Mouse (Mus musculus) lung, embryonic 16.5 days (tissue): ENCODE results near the gene Slc25a17. TPM values are rescaled to one million over a fixed set of nuclear protein-coding genes. Genes with fewer than 3 reads are reported as not detected.
A peak's percentile ranks its signal among the peaks of the same experiment; 100 is the strongest.

Source experiments
- ATAC-seq: fragments of 200-750 bp; cut with Nextera tagmentation; 2 replicates; pipeline ENCODE4 v1.8.0; 2017; ENCODE audit warnings: low read depth, mild to moderate bottlenecking, moderate library complexity
- H3K27ac ChIP-seq: fragments of 300-500 bp; sonication (generic); 2 replicates; pipeline ENCODE4 v1.5.1; 2014; ENCODE audit warnings: mild to moderate bottlenecking, control low read depth, low read length
- H3K27me3 ChIP-seq: fragments of 300-500 bp; sonication (generic); 2 replicates; pipeline ENCODE4 v1.6.1; 2014; ENCODE audit warnings: low read depth, low read length, mixed read lengths; ENCODE audit not compliant: control insufficient read depth, insufficient read depth
- H3K36me3 ChIP-seq: fragments of 300-500 bp; sonication (generic); 2 replicates; pipeline ENCODE4 v1.6.1; 2014; ENCODE audit warnings: low read length; ENCODE audit not compliant: control insufficient read depth, insufficient read depth
- H3K4me1 ChIP-seq: fragments of 300-500 bp; sonication (generic); replicated peaks from 2 replicates; pipeline ENCODE4 v1.6.1; 2014; ENCODE audit warnings: low read length, mixed read lengths; ENCODE audit not compliant: control insufficient read depth, insufficient read depth
- H3K4me2 ChIP-seq: fragments of 300-500 bp; sonication (generic); 2 replicates; pipeline ENCODE4 v1.6.1; 2014; ENCODE audit warnings: low read depth, low read length, control low read depth
- H3K4me3 ChIP-seq: fragments of 300-500 bp; sonication (generic); 2 replicates; pipeline ENCODE4 v1.5.1; 2014; ENCODE audit warnings: mild to moderate bottlenecking, low read length, control low read depth
- H3K9ac ChIP-seq: fragments of 300-500 bp; sonication (generic); 2 replicates; pipeline ENCODE4 v1.6.1; 2014; ENCODE audit warnings: low read length, control low read depth
- H3K9me3 ChIP-seq: fragments of 300-500 bp; sonication (generic); 2 replicates; pipeline ENCODE4 v1.6.1; 2016; ENCODE audit warnings: low read length; ENCODE audit not compliant: control insufficient read depth
- WGBS: fragments of 180-500 bp; shearing (Covaris S2); extraction: QIAGEN DNeasy Blood & Tissue Kit; methylation state at CpG from one replicate; pipeline ENCODE4 v1.1.7; 2014; 5-methylcytosine and 5-hydroxymethylcytosine counted together
- polyA plus RNA-seq: library from polyadenylated mRNA; unstranded; fragments of >200 nt; fragmentation: Nextera tagmentation; extraction: Ambion mirVana; gene quantifications from 2 replicates; pipeline ENCODE4 v1.2.1, GENCODE M21; 2015

Gene Slc25a17
- polyA plus RNA-seq, 1 experiment from 2014 or later, result 111 TPM

GRCm38 (mm10) chr15:81378845-81379244 lies 18.2 kb upstream of the Slc25a17 start:
- no peak overlapping the region for H3K4me2 ChIP-seq
- ATAC-seq, result no peak
- WGBS, result 85% methylated on average over 2 of the region's 2 CpGs
- no peaks in the 10 kb centered on the region for H3K27me3 ChIP-seq
- no peak overlapping the region for H3K9ac ChIP-seq
- no peaks in the 10 kb centered on the region for H3K4me1 ChIP-seq
- no peak overlapping the region for H3K4me3 ChIP-seq
- H3K36me3 ChIP-seq, result peaks cover 25% of the 10 kb centered on the region
- no peak overlapping the region for H3K27ac ChIP-seq
- no peaks in the 10 kb centered on the region for H3K9me3 ChIP-seq

GRCm38 (mm10) chr15:81374621-81375020 lies 14.0 kb upstream of the Slc25a17 start:
- ATAC-seq, result no peak
- Histone ChIP-seq H3K4me1 (no peaks in the 10 kb centered on the region), H3K4me2 (no peak overlapping the region), H3K4me3 (no peak overlapping the region), H3K27me3 (no peaks in the 10 kb centered on the region), H3K9me3 (no peaks in the 10 kb centered on the region), H3K27ac (no peak overlapping the region), H3K36me3 (peaks cover 30% of the 10 kb centered on the region), H3K9ac (no peak overlapping the region)
- WGBS, result 87% methylated on average over 11 of the region's 11 CpGs

- ATAC-seq, result no peak
- no peaks in the 10 kb centered on the region for H3K9me3 ChIP-seq
- H3K36me3 ChIP-seq, result peaks cover 46% of the 10 kb centered on the region
- WGBS, result 71% methylated on average over 1 of the region's 1 CpGs
- H3K4me2 ChIP-seq, result no peak overlapping the region
- no peak overlapping the region for H3K9ac ChIP-seq
- H3K4me3 ChIP-seq, result no peak overlapping the region
- no peaks in the 10 kb centered on the region for H3K27me3 ChIP-seq
- H3K4me1 ChIP-seq, result no peaks in the 10 kb centered on the region
- no peak overlapping the region for H3K27ac ChIP-seq
Observed at GRCm38 (mm10) chr15:81370356-81370755, 9.7 kb upstream of the Slc25a17 start.

- Histone ChIP-seq H3K4me1 (no peaks in the 10 kb centered on the region), H3K27me3 (no peaks in the 10 kb centered on the region), H3K4me2 (no peak overlapping the region), H3K27ac (no peak overlapping the region), H3K9ac (no peak overlapping the region), H3K4me3 (no peak overlapping the region), H3K9me3 (no peaks in the 10 kb centered on the region), H3K36me3 (peaks cover 45% of the 10 kb centered on the region)
- no peak for ATAC-seq
- 88% methylated on average over 1 of the region's 1 CpGs for WGBS
Observed at GRCm38 (mm10) chr15:81368601-81369000, 8.0 kb upstream of the Slc25a17 start.

GRCm38 (mm10) chr15:81366241-81366640 lies 5.6 kb upstream of the Slc25a17 start:
- ATAC-seq, result no peak
- Histone ChIP-seq H3K4me1 (peaks cover 2% of the 10 kb centered on the region), H3K9me3 (no peaks in the 10 kb centered on the region), H3K4me3 (no peak overlapping the region), H3K27ac (no peak overlapping the region), H3K4me2 (no peak overlapping the region), H3K9ac (no peak overlapping the region), H3K36me3 (peaks cover 46% of the 10 kb centered on the region), H3K27me3 (no peaks in the 10 kb centered on the region)
- 70% methylated on average over 4 of the region's 4 CpGs for WGBS

- no peak overlapping the region for H3K4me2 ChIP-seq
- peaks cover 37% of the 10 kb centered on the region for H3K36me3 ChIP-seq
- peaks cover 5% of the 10 kb centered on the region for H3K4me1 ChIP-seq
- no peak overlapping the region for H3K27ac ChIP-seq
- no peak for ATAC-seq
- H3K9ac ChIP-seq, result no peak overlapping the region
- no peak overlapping the region for H3K4me3 ChIP-seq
- no peaks in the 10 kb centered on the region for H3K9me3 ChIP-seq
- 77% methylated on average over 8 of the region's 8 CpGs for WGBS
- no peaks in the 10 kb centered on the region for H3K27me3 ChIP-seq
Observed at GRCm38 (mm10) chr15:81365246-81365645, 4.6 kb upstream of the Slc25a17 start.

GRCm38 (mm10) chr15:81364271-81364670 lies 3.7 kb upstream of the Slc25a17 start:
- ATAC-seq, result no peak
- WGBS, result 80% methylated on average over 1 of the region's 1 CpGs
- peaks cover 15% of the 10 kb centered on the region for H3K4me1 ChIP-seq

GRCm38 (mm10) chr15:81362501-81362900 lies 1.9 kb upstream of the Slc25a17 start:
- Histone ChIP-seq H3K27me3 (no peaks in the 10 kb centered on the region), H3K4me3 (no peak overlapping the region), H3K27ac (no peak overlapping the region), H3K4me1 (peaks cover 21% of the 10 kb centered on the region), H3K9ac (no peak overlapping the region), H3K36me3 (peaks cover 32% of the 10 kb centered on the region), H3K4me2 (no peak overlapping the region), H3K9me3 (no peaks in the 10 kb centered on the region)
- ATAC-seq, result no peak
- WGBS, result 80% methylated on average over 1 of the region's 1 CpGs

More at GRCm38 (mm10) chr15:81364271-81364670, 3.7 kb upstream of the Slc25a17 start:
- peaks cover 36% of the 10 kb centered on the region for H3K36me3 ChIP-seq
- H3K4me3 ChIP-seq, result no peak overlapping the region
- no peak overlapping the region for H3K9ac ChIP-seq
- H3K9me3 ChIP-seq, result no peaks in the 10 kb centered on the region
- H3K27me3 ChIP-seq, result no peaks in the 10 kb centered on the region
- H3K27ac ChIP-seq, result no peak overlapping the region
- H3K4me2 ChIP-seq, result no peak overlapping the region

GRCm38 (mm10) chr15:81361417-81362015 lies 904 bp upstream of the Slc25a17 start:
- WGBS, result 29% methylated on average over 10 of the region's 10 CpGs
- H3K4me3 ChIP-seq, result peak overlapping the region; percentile 73
- ATAC-seq, result no peak
- H3K4me2 ChIP-seq, result peak overlapping the region; percentile 87
- H3K9ac ChIP-seq, result no peak overlapping the region; the same call in 1 of the 2 replicates
- no peaks in the 10 kb centered on the region for H3K27me3 ChIP-seq
- H3K36me3 ChIP-seq, result peaks cover 24% of the 10 kb centered on the region
- no peaks in the 10 kb centered on the region for H3K9me3 ChIP-seq
- H3K4me1 ChIP-seq, result peaks cover 21% of the 10 kb centered on the region
- peak overlapping the region; percentile 77 for H3K27ac ChIP-seq
